Mouse (Mus musculus): ENCODE measurements at regions not wholly inside any gene's neighbourhood (a gene's known extent, or its start where the extent isn't known, plus 50 kb on each side); places are given as distances from the start of the nearest gene placed in this dataset.
"Not testable (repeated sequence)": the region's sequence is repeated elsewhere in the genome, so short reads cannot be mapped to it uniquely, and the experiment has no call there.

DNA sequence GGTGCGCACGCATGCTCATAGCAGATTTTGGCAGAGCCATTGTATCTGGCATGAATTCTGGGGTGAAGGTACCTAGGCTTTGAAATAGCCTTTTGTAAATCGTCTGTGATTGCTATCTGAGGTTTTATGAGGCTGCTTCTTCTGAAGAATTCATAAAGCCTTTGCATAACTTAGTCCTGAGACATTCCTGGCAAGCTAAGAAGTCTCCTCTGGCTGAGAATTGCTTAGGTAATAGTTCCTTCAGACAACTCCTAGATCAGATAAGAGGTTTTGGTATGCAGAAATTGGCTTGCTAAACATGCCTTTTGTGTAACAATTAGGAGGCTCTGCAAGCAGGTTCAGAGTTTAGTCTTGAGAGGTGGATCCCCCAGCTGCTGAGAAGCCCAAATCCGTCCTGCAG lies 82.7 kb downstream of the Pmp22 start:
- DNase-seq = no peak

DNA sequence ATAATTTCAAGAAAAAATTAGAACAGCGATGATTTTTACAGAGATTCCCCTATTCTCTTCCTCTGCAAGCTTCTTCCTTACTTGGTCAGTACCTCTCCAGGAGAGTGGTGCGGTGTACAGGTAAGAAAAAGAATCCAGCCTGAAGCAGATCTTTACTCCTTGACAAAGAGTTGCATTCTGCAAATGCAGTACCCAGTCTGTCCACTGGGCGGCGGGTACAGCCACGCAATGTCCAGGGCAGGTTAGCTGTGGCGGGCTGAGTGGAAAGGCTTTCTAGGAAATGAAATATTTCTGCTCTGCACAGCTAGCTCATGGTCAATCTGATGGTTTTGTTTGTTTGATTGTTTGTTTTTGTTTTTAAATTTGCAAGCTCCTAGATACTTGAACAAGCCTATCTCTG lies 84.3 kb downstream of the Pmp22 start:
- peak; percentile 73 for DNase-seq

DNA sequence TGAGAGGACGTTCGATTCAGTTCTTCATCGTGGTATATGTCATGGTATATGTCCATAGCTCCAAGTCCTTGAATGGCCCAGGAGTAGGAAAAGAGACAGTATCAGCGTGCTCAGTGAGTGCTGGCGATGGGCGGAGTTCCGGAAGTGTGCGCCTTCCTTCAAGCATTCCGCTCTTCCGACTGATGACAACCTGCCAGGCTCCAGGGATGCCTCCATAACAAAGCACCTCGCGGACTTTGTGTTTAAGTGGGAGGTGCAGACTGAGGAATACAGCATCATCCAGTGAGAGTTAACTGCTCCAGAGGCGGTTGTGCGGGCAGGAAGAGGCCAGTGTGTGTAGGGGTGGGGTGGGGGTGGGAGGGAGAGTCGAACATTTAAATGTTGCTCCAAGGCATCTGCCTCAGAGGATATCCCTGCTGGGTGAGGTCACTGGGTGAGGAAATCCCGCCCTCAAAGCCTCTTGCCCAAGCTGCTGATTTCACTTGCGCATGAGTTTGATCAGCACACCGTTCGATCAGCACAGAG lies 85.2 kb downstream of the Pmp22 start:
- peak; percentile 10 for DNase-seq

DNA sequence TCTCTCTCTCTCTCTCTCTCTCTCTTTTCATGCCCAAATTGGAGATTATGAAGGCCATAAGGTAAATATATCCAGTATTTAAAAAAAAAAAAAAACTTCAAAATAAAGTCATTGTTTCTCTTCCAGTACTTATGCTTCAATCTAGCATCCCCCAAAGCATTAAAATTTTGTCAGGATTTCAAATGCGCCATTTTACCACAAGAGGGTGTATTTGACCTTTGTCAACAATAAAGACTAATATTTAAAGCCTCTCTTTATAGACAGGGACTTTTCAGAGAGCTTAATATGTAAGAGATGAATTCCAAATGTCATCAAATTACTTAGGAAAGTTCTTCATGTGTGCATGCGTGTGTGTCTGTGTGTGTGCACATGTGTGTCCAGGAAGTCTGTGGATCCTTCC lies 87.2 kb downstream of the Pmp22 start:
- DNase-seq = no peak

DNA sequence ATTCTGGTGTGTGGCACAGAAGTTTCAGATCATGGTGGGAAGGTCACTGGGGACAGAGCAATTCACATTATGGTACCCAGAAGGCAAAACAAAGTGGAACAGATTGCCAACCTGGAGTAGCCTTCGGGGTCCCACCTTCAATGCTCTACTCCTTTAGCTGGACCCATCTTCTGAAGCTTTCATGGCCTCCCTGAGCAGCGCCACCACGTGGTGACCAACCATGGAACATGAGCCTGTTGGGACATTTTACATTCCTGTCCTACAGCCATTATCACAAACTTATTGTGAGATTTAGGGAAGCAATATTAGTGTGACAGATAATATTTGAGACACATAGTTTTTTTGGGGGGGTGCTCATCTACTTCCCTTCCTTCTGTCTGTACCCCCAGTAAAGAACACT lies 88.3 kb downstream of the Pmp22 start:
- no peak for DNase-seq

DNA sequence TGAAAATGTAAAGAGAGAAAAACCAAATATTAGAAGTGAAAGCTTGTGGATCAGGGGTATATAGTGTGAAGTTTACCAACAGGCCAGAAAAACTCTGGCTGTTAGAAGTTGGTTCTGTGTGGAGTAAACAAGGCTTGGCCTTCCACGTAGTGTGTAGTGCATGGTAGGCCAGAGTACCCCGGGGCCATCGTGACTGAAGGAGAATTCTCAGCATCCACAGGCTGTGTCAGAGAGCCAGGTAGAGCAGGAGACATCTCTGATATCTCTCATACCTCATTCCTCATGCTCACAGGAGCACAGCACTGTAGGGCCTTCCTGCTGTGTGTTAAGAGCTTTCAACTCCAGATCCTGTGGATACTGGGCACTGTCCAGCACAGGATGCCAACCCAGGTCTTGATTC lies 97.7 kb downstream of the Pmp22 start:
- no peak for DNase-seq

DNA sequence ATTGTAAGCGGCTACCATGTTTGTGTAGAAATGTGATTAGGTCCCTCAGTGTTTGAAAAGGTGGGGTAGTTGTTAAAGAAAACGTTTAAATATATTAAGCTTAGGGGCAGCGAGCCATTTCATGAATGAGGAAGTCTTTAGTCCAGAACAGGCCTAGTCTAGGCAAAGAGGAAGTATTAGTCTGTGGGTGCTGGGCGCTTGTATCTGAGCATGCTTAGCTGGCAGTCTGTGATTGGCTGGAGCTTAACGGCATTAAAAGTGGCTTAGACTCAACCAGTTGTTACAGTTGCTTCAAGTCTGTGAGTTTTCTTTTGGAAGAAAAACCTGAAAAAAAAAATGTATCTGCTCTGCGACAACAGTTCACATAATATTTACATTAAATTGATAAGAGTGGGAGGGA lies 102.0 kb downstream of the Pmp22 start:
- DNase-seq = no peak

DNA sequence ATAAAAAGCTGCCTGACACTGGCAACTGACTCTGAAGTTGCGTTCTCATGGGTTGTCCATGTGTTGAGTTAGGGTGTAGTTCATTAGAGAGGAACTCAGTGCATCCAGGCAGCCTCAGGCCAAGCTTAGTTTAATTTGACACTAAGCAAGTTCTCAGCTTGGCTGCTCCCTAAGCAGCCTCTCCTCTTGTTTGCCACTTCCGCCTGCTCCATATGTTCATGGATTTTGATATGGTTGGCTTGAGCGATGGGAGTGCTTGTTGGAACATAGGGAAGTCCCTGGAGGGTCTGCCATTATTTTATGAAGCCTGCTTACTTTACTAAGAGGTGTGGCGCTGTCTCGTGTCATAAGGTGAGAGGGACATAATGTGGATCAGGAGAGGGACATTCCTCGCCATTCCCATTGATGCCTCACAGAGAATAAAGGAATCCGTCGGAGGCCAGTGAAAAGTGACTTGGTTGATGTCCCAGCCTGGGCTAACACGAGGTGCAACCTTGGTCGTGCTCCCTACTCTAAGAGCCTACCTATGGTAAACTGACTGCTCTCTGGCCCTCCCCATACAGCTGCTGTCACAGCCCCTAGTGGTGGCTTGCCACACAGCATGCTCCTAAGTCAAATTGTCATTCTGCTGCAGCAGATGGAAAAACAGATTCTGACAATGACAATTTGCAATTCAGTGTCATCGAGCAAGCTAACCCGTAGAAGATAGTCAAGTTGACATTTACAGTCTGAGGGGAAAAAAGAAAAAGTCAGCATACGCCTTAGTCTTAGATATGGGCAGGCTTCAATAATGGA lies 104.6 kb downstream of the Pmp22 start:
- DNase-seq = no peak

DNA sequence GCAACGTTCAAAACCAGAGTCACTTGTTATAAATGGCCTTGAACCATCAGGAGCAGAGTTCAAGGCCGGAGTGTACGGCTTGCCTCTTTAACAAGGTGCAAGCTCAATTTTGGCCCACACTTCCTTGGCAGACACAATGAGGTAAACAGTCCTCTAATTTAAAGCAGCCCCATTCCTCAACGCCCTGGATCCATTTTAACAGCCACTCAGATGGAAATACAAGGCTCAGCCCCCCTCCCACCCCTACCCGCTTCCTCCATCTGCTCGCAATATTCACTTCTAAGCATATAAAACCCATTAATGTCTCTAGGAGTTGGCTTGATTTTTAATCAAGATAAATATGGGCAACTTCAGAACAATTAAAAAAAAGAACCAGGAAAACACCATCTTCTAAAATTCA lies 105.7 kb downstream of the Pmp22 start:
- no peak for DNase-seq

DNA sequence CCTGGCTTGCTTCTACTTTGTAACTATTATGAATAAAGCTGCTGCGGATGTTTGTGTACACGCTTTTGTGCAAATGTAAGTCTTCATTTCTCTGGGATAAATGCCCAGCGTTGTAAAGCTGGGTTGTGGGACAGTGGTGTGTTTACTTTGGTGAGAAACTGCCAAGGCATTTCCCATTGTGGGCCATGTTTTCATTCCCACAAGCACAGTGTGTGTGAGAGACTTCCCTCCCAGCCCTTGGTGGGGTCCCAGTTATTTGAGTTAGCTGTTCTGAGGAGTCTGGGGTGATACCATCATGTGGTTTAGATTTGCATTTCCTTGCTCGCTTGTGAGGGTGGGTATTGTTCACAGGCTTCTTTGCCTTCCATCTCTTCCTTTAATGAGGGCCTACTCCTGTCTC lies 109.9 kb downstream of the Pmp22 start:
- DNase-seq = no peak

DNA sequence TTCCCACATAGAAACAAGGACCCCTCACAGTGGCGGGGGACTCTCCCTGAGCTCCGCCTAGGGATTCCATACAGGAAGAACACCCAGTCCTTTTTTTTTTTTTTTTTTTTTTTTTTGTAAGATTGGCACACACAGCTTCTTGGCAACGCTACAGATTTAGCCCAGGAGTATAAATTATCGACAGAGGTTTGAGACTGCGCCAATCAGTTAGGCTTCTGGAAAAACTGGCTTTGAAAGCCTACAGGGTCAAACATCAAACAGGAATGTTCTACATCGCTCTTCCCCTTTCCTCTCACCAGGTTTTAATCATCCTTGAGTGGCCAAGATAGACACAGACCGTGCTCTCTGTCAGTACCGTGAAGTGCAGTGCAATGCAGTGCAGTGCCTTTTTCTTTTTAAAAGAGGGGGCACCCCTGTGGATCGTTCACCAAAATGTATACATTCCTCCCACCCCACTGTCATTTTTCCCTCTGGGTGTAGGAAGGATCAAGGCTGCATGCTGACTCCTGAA lies 115.2 kb downstream of the Pmp22 start:
- no peak for DNase-seq

DNA sequence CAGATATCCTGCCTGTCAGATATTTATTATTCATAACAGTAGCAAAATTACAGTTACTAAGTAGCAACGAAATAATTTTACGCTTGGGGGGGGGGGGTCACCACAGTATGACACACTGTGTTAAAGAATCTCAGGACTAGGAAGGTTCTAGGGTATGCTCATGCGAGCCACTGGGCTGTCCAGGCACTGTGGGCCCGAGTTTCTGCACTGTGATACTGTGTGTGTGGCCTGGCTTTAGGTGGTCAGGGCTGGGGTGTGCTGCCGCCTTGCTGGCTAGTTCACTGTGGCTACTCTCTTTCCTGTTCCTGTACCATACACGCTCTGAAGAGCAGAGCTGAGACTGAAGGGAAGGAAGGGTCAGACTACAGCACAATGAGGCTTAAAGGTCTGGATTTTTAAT lies 116.3 kb downstream of the Pmp22 start:
- no peak for DNase-seq

DNA sequence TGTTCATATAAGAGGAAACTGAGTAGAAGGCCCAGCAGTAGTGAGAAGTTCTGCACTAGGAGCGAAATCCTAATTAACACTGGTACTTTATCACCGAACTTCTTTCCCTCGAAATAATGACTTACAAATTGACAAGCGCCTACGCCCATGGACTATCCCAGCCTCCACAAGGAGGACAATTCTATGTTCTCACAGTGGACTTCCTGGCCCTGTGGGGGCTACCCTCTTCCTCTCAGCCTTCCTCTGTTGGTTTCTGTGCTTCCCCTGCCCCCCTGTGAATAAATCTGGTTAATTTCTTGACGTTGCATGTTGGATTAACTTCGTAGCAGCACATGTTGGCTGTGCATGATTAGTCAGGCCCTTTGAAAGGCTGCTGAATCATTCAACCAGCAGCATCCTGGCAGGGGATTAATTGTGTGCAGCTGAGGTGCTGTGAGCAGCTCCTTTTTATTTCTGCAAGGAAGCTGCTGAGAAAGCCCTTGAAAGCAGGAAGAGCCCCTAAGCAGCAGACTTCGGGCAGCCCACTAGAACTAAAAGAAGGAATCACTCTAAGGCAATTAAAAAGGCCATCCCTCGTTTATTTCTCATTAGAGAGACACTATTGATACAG lies 117.4 kb downstream of the Pmp22 start:
- peak; percentile 54 for DNase-seq

DNA sequence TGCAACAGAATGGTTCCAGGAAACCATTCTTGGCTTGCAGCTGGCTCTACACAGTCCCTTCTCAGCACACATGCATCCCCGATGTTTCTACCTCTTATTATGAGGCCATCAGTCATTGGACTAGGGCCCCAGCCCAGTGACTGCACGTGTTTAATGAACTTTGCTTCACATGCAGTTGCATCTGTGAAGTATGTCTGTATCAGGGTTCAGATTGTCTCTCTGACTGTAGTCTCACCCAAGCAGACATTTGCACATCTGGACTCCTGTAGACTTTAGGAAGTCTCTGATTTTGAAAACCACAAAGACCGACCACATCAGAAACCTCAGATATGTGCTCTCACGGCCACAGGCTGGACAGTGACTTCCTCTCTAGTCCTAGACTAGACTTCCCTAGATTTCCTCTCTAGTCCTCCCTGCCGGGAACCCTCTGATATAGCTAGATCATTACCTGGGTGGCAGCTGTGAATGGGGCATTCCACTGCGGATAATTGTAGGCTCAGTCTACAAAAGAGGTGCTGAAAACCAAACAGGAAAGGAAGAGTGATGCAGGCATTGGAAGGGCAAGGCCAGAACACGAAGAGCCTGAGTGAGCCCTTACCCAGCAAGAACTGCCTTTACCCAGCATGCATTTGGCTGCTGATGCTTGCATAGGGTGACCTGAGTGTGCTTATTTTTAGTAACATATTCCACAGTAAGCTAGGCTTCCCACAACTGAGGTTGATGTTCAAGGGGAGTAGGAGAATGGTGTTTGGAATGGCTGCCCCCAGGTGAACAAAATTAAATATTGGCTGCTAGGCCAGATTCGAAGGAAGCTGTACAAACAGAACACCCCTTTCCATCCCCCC lies 123.5 kb downstream of the Pmp22 start:
- no peak for DNase-seq

DNA sequence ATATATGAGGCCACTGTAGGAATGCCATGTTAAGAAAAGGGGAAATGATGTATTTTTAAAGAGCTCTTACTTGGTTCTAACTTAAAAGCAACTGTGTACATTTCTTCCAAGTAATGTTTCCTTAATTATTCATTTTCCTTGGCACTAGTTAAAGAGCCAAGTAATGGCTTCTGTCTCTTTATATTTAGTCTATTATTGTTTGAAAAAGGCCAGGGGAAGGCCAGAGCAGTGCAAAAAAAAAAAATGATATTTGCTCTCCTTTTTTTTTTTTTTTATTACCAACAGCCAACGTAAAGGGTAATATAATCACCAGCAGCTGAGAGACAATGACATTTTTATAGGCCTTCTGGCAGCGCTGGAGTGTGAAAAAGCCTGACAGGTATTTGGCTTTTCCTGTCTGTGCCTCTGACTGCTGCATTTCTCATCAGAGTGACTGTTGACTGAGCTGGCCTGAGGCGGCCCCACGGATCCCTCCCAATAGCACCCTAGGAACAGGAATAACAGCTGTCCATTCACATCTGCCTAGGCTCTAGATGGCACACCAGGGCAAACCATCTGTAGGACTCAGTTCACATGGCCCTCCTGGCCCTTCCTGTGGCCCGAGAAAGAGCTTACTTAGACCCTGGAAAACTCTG lies 124.3 kb downstream of the Pmp22 start:
- DNase-seq = peak; percentile 43

DNA sequence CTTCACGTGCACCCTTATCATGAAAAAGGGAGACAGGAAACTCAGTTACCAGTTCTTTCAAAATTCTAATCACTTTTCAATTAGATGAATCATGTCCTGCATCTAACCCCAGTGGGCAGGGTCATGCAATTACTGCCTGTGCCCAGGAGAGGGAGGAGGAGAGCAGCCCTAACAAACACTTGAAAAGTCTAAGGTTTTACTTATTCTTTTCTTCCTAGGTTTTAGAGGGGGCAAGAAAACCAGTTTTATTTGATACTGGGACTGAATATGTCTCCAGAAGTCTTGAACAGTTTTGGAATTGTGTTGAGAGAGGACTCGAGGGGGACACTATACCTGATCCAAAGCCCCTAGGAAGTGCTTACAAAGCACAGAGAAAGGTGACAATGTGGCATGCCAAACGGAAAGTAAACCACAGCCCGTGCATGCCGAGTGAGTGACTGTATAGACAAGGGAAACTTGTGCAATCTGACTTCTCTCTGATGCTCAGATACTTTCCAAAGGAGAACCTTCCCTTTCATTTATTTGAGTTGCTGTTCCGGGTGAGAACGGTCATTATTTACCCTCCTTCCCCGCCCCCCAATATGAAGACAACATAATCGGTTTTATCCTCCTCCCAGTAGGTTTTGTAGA lies 135.8 kb downstream of the Pmp22 start:
- peak; percentile 26 for DNase-seq

DNA sequence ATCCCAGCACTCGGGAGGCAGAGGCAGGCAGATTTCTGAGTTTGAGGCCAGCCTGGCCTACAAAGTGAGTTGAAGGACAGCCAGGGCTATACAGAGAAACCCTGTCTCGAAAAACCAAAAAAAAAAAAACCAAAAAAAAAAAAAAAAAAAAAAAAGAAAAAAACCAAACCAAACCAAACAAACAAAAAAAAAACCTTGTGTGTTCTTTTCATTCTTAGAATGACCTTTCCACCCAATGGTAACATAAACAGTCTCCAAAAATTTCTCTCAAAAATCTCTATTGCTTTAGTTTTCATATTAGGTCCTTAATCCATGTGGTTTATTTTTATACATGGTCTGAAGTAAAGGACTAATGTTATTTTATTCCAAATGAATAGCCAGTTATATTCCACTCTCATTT lies 137.5 kb downstream of the Pmp22 start:
- DNase-seq = not testable (repeated sequence)

DNA sequence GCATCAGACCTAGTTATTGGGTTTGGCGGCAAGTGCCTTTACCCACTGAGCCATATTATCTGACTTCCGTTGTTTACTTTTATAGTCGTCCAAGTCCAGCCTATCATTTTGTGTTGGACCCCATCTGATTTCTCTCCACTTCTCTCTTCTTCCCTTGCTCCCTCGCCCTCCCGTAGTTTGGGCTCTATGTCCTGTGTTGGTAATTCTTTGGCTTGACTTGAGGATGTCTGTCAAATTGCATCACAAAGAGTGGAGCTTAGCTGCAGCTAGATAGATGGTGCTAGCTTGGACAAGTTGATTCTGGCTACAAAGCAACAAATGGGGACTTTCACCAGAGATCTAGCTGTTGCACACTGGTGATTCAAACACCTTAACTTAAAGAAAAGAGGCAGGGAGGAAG lies 147.9 kb downstream of the Pmp22 start:
- DNase-seq = no peak

DNA sequence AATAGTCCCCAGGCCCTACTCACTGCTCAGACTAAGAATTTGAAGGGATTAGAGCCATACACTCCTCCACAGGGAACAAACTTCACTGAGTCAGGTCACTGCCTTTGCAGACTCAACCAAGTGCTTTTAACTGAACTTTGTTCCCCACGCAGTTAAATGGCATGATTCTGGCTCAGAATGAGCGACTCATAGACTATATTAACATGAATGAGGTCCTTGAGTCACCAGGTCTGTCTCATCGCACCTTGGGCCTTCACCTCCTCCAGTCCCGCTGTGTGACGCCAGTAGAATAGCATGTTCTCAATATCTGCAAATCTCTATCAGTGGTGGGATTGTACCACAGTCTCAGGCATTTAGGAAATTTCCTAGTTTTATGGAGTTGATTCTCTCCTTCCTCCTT lies 153.1 kb downstream of the Pmp22 start:
- no peak for DNase-seq

DNA sequence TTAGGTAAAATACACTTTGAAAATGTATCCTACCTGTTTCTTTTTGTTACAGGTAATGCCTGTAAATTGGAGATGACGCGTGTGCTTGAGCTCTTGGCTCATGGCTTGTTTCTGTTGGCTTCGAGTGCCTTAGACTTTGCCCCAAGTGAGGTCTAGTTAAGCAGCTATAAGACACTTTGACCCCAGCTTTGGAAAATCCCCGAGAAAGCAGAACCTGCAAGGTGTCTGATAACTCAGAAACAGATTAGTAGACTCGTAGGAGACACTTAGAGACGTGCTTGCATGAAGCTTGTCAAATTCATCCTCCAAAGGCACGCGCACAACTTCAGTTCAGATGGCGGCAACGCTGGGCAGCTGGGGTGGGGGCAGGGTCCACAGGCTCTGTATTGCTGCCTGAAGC lies 153.8 kb downstream of the Pmp22 start:
- no peak for DNase-seq

DNA sequence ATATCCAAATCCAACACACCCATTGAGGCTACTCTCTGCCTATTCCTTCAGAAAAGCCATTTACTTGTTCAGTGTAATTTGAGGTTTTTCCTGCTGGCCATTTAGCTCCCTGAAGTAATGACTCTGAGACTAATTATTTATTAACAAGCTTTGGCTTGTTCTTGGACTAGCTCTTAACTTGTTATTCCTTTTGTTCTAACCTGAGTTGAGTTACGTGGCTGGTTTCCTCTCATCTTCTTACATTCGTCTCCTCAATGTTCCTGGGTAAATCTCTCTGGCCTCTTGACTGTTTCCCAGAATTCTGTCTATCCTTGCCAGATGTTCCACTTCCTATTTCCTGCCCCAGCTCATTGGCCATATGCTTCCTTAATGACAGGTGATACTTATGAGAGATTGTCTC lies 157.2 kb downstream of the Pmp22 start:
- no peak for DNase-seq

DNA sequence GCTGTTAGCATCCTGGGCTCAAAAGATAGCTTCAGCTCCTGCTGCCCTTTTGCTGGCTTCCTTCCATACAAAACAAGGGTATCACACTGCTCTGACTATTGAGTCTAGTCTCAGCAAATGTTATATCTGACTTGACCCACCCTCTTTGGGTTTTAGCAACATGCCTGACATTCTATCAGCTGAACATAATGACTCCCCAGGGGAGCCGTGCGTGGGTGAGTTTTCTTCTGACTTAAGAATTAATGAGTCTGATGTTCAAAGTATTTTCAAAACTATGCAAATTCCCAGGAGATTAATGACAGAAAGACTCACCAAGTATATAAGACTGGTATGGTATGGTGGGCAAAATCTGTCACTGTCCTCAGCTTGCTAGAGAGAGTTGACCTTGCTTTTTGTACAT lies 159.0 kb downstream of the Pmp22 start:
- DNase-seq = no peak

DNA sequence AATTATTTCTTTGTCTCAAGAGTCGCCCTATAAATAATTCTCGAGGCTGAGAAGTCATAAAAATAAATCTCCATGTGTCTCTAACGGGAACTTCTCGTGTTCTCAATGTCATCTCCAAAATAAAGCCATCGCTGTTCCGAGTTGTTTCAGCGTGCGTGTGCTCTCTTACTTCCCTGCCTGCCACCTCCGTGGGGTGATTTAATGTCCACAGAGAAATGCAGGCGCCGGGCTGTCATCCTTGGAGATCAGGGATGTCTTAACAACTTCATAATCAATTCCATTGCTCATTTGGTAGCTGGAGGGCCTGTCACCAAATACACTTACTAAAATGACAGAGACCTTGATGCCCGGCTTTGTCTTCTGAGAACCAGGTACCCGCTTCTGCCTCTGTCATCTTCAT lies 161.8 kb downstream of the Pmp22 start:
- DNase-seq = no peak
